Mouse (Mus musculus): ENCODE measurements around the gene Zdhhc16. TPM values are rescaled to one million over a fixed set of nuclear protein-coding genes. Genes with fewer than 3 reads are reported as not detected.

Zdhhc16 gene
- polyA plus RNA-seq, 1 experiment from 2014 or later, result 67.7 TPM

DNA sequence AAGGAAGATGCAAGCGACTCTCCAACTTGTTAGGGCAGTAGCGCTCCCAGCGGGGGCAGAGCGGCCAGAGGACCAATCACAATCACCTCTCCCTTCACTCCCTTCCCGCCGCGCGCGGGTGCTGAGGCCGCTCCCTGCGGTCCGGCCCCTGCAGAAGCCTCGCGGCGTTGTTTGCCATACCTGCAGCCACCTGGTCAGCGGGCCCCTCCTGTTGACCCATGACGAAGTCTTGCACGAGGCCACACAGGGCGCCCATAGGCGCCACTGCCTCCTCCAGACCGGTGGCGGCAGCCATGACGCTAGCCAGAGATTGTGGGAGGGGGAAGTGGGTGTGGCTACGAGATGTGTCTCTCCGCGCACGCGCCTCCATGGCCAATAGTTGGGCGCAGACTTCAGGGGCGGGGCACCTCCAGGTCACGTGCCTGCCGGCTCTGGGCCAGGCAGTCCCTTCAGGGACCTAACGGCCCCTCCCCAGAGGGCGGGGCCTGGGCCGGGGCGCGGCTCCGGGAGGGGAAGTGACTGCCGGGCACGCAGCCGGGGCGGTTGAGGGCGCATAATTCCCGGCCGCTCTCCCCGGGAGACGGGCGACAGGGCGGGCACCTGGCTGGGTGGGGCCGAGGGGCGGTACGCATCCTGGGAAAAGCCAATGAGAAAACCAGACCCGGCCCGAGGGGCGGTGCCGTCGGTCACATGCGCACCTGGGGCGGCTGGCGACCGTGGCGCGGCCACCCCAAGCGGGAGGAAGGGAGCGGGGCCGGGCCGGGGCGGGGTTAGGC, 47.7 kb downstream of the Zdhhc16 start, which contains the start of gene Mms19:
Gene Mms19 (minus strand): TSS at position 339 of the 776 bp plus-strand sequence.
- Histone ChIP-seq H3K9ac (replicated peaks; ENCODE audit: low read depth, low read length) (peak within 1 kb of the TSS; percentile 74), H3K4me1 (ENCODE audit: control insufficient read depth, insufficient read depth, low read length) (peaks cover 8% of the 10 kb centered on the region), H3K4me2 (ENCODE audit: low read depth, low read length) (peak within 1 kb of the TSS; percentile 99), H3K27me3 (ENCODE audit: control insufficient read depth, insufficient read depth, low read length) (peaks cover 4% of the 10 kb centered on the region; the same call in 1 of the 2 replicates), H3K9me3 (ENCODE audit: control insufficient read depth, low read length) (no peaks in the 10 kb centered on the region), H3K4me3 (ENCODE audit: low read depth, low read length) (peak within 1 kb of the TSS; percentile 87), H3K36me3 (ENCODE audit: control insufficient read depth, insufficient read depth, low read length) (no peaks in the 10 kb centered on the region), H3K27ac (ENCODE audit: low read depth, low read length) (peak within 1 kb of the TSS; percentile 84)
- peak; percentile 95 for ATAC-seq (ENCODE audit: low read depth)
- whole genome bisulfite sequencing, result under 1% methylated on average over 65 of the region's 68 CpGs

DNA sequence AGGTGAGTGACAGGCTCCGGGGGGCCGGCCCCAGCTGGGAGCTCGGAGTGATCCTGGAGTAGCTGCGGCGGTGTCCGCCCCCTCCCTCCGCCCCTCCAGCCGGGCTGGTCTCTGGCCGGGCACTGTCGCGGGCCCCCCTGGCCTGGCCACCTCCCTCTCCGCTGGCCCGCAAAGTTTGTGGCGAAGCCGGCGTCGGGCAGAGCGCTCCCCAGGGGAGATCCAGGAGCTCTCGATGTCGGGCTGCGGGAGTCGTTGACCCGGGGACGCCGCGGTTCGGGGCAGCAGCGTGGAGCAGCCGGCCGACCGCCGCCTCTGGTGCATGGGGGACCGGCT, 48.3 kb downstream of the Zdhhc16 start, which contains the start of gene Ubtd1:
Gene Ubtd1 (plus strand): TSS at position 169 of the 333 bp plus-strand sequence.
- ATAC-seq (ENCODE audit: low read depth), result no peak
- Histone ChIP-seq H3K4me2 (ENCODE audit: low read depth, low read length) (peak within 1 kb of the TSS; percentile 99), H3K36me3 (ENCODE audit: control insufficient read depth, insufficient read depth, low read length) (no peaks in the 10 kb centered on the region), H3K27ac (ENCODE audit: low read depth, low read length) (peak within 1 kb of the TSS; percentile 84), H3K27me3 (ENCODE audit: control insufficient read depth, insufficient read depth, low read length) (peaks cover 4% of the 10 kb centered on the region; the same call in 1 of the 2 replicates), H3K4me3 (ENCODE audit: low read depth, low read length) (peak within 1 kb of the TSS; percentile 87), H3K9me3 (ENCODE audit: control insufficient read depth, low read length) (no peaks in the 10 kb centered on the region), H3K9ac (replicated peaks; ENCODE audit: low read depth, low read length) (peak within 1 kb of the TSS; percentile 74), H3K4me1 (ENCODE audit: control insufficient read depth, insufficient read depth, low read length) (peaks cover 8% of the 10 kb centered on the region)
- 0% methylated on average over 27 of the region's 33 CpGs for WGBS

DNA sequence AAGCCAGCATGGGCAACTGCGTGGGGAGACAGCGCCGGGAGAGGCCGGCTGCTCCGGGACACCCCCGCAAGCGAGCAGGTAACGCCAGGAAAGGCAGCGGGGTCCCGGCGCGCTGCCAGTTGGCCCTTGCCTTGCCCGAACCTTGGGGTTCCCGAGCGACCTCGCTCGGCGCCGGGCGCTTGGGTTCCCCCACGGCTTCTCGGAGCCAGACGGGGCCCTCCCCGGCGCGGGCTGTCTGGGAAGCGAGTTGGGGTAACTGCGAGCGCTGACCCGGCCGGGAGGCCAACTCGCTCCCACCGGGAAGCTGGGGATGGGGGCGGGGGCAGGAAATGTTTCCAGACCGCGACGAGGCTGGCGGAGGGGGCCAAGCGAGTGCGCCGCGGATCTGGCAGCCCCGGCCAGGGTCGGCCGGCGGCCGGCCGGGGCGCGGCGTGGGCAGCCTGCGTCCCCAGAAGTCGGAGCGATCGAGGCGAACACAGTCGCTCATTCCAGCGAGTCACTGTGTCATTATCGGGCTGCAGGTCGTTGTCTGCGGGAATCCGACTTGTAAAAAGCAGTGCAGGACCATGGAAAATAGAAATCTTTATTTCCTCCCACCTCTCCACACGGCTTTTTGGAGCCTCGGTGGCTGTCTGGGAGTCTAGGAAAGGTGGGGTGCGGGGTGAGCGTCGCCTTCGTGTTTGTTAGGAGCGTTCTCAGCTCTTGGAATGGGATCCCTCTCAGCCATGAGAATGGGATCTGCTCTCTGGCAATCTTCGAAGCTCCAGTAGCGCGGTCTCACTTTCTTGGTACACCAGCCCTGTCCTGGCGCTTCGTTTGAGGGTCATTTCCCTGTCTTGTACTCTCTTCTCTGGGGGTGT, 48.9 kb downstream of the Zdhhc16 start:
- WGBS, result under 1% methylated on average over 70 of the region's 74 CpGs
- Histone ChIP-seq H3K4me2 (ENCODE audit: low read depth, low read length) (peak overlapping the region; percentile 99), H3K9me3 (ENCODE audit: control insufficient read depth, low read length) (no peaks in the 10 kb centered on the region), H3K27me3 (ENCODE audit: control insufficient read depth, insufficient read depth, low read length) (peaks cover 4% of the 10 kb centered on the region; the same call in 1 of the 2 replicates), H3K9ac (replicated peaks; ENCODE audit: low read depth, low read length) (peak overlapping the region; percentile 74), H3K36me3 (ENCODE audit: control insufficient read depth, insufficient read depth, low read length) (no peaks in the 10 kb centered on the region), H3K27ac (ENCODE audit: low read depth, low read length) (peak overlapping the region; percentile 84), H3K4me3 (ENCODE audit: low read depth, low read length) (peak overlapping the region; percentile 87), H3K4me1 (ENCODE audit: control insufficient read depth, insufficient read depth, low read length) (peaks cover 4% of the 10 kb centered on the region; the same call in 1 of the 2 replicates)
- ATAC-seq (ENCODE audit: low read depth), result no peak

DNA sequence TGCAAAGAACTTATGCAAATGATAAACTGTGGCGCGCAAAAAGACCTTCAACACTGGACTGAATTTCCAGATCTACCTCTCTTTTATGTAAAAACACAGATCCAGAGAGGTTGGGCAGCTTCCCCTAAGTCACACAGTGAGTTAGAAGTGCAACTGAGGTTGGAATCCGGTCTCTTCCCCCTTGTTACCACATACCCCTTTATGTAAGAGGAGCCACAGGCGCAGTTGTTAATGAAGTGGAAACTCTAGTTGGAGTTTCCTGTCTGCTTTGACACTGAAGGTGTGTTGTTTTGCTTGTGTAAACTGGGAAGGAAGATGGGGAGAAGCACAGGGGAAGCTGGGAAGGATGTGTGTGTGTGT, 49.5 kb downstream of the Zdhhc16 start:
- H3K4me3 ChIP-seq (ENCODE audit: low read depth, low read length), result peak overlapping the region; percentile 87
- ATAC-seq (ENCODE audit: low read depth), result no peak
- peak overlapping the region; percentile 99 for H3K4me2 ChIP-seq (ENCODE audit: low read depth, low read length)
- H3K4me1 ChIP-seq (ENCODE audit: control insufficient read depth, insufficient read depth, low read length), result peaks cover 4% of the 10 kb centered on the region; the same call in 1 of the 2 replicates
- H3K27me3 ChIP-seq (ENCODE audit: control insufficient read depth, insufficient read depth, low read length), result peaks cover 4% of the 10 kb centered on the region; the same call in 1 of the 2 replicates
- no peak overlapping the region for H3K27ac ChIP-seq (ENCODE audit: low read depth, low read length)
- 4% methylated on average over 4 of the region's 4 CpGs for WGBS
- H3K36me3 ChIP-seq (ENCODE audit: control insufficient read depth, insufficient read depth, low read length), result no peaks in the 10 kb centered on the region
- no peak overlapping the region for H3K9ac ChIP-seq (replicated peaks; ENCODE audit: low read depth, low read length)
- H3K9me3 ChIP-seq (ENCODE audit: control insufficient read depth, low read length), result no peaks in the 10 kb centered on the region

DNA sequence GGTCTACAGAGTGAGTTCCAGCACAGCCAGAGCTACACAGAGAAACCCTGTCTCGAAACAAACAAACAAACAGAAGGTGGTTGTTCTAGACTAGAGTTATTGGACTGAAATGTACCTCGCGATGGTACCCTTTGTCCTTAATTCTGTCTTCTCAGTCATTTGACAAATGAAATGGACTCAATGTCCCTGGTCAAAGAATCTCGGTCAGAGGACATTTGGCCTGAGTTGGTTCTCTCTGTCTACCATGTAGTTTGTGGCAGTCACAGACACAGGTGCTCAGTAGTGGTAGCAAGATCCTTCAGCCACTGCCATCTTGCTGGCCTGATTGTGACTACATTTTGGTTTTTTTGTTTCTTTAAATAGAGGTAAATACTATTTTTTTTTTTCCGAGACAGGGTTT, 52.7 kb downstream of the Zdhhc16 start:
- 94% methylated on average over 5 of the region's 5 CpGs for WGBS
- Histone ChIP-seq H3K36me3 (ENCODE audit: control insufficient read depth, insufficient read depth, low read length) (no peaks in the 10 kb centered on the region), H3K9ac (replicated peaks; ENCODE audit: low read depth, low read length) (no peak overlapping the region), H3K27me3 (ENCODE audit: control insufficient read depth, insufficient read depth, low read length) (peaks cover 4% of the 10 kb centered on the region; the same call in 1 of the 2 replicates), H3K27ac (ENCODE audit: low read depth, low read length) (no peak overlapping the region), H3K4me3 (ENCODE audit: low read depth, low read length) (no peak overlapping the region), H3K9me3 (ENCODE audit: control insufficient read depth, low read length) (no peaks in the 10 kb centered on the region), H3K4me2 (ENCODE audit: low read depth, low read length) (no peak overlapping the region), H3K4me1 (ENCODE audit: control insufficient read depth, insufficient read depth, low read length) (no peaks in the 10 kb centered on the region)
- no peak for ATAC-seq (ENCODE audit: low read depth)

DNA sequence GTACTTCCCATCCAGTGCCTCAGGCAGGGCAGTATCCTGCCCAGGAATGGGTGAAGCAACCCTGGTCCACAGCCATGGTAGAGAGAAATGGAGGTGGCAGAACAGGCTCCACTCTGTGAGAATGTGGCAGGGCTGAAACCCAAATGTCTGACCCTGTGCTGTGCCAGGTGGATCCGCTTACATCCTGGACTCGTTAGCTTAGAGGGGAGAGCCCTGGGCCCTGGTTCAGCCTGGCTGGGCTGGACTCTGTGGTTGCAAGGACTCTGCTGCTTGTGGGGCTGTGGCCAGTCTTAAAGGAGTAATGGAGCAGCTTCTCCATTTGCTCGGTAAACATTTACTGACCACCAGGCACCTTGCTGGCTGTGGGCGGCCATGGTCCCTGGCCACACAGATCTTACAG, 53.9 kb downstream of the Zdhhc16 start:
- Histone ChIP-seq H3K4me1 (ENCODE audit: control insufficient read depth, insufficient read depth, low read length) (no peaks in the 10 kb centered on the region), H3K27me3 (ENCODE audit: control insufficient read depth, insufficient read depth, low read length) (peaks cover 4% of the 10 kb centered on the region; the same call in 1 of the 2 replicates), H3K9ac (replicated peaks; ENCODE audit: low read depth, low read length) (no peak overlapping the region), H3K36me3 (ENCODE audit: control insufficient read depth, insufficient read depth, low read length) (no peaks in the 10 kb centered on the region), H3K4me3 (ENCODE audit: low read depth, low read length) (no peak overlapping the region), H3K27ac (ENCODE audit: low read depth, low read length) (no peak overlapping the region), H3K4me2 (ENCODE audit: low read depth, low read length) (no peak overlapping the region), H3K9me3 (ENCODE audit: control insufficient read depth, low read length) (no peaks in the 10 kb centered on the region)
- 88% methylated on average over 4 of the region's 4 CpGs for WGBS
- no peak for ATAC-seq (ENCODE audit: low read depth)

DNA sequence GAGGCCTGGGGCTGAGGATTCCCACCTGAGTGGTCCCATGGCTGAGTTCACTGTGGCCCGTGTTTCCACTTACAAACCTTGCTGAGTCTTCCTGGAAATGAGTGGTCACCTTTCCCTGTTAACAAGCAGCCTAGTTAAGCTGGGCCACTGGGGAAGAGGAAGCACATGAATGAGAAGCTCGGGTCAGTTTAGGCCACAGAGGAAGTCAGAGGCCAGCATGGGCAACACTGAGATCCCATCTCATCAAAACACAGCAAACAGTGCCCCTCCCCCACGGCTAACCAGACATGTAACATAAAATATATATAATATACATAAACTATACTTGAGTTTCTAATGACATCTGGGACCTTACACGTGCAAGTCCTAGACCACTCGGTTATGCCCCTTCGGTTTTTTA, 56.5 kb downstream of the Zdhhc16 start:
- no peak overlapping the region for H3K27ac ChIP-seq (ENCODE audit: low read depth, low read length)
- no peaks in the 10 kb centered on the region for H3K4me1 ChIP-seq (ENCODE audit: control insufficient read depth, insufficient read depth, low read length)
- no peaks in the 10 kb centered on the region for H3K27me3 ChIP-seq (ENCODE audit: control insufficient read depth, insufficient read depth, low read length)
- no peaks in the 10 kb centered on the region for H3K9me3 ChIP-seq (ENCODE audit: control insufficient read depth, low read length)
- H3K9ac ChIP-seq (replicated peaks; ENCODE audit: low read depth, low read length), result no peak overlapping the region
- ATAC-seq (ENCODE audit: low read depth), result no peak
- WGBS, result 87% methylated on average over 6 of the region's 6 CpGs
- H3K36me3 ChIP-seq (ENCODE audit: control insufficient read depth, insufficient read depth, low read length), result no peaks in the 10 kb centered on the region
- H3K4me2 ChIP-seq (ENCODE audit: low read depth, low read length), result no peak overlapping the region
- no peak overlapping the region for H3K4me3 ChIP-seq (ENCODE audit: low read depth, low read length)

DNA sequence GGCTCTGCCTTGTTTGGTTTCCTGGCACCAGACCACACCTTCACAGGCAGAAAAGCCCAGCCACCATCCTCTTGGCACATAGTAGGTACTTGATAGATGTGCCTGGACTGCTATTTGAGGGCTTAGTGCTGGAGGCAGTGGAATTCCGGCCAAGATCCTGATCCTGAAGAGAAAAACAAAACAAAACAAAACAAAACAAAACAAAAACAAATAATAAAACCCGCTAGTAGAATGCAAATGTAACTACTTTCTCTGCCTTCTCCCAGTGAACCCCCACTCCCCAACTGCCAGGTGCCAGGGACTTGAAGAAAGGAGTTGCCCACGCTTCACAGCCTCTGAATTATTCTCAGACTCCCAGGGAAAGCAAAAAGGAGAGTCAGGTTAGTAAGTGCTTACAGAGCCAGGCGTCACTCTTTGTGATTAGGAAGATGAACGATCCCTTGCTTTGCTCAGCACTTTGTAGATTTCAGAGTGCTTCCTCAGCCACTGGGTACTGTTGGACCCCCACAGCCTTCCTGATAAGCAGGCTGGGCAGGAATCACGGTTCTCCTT, 58.7 kb downstream of the Zdhhc16 start:
- Histone ChIP-seq H3K4me2 (ENCODE audit: low read depth, low read length) (no peak overlapping the region), H3K27ac (ENCODE audit: low read depth, low read length) (no peak overlapping the region), H3K9ac (replicated peaks; ENCODE audit: low read depth, low read length) (no peak overlapping the region), H3K27me3 (ENCODE audit: control insufficient read depth, insufficient read depth, low read length) (no peaks in the 10 kb centered on the region), H3K4me1 (ENCODE audit: control insufficient read depth, insufficient read depth, low read length) (no peaks in the 10 kb centered on the region), H3K4me3 (ENCODE audit: low read depth, low read length) (no peak overlapping the region), H3K36me3 (ENCODE audit: control insufficient read depth, insufficient read depth, low read length) (no peaks in the 10 kb centered on the region), H3K9me3 (ENCODE audit: control insufficient read depth, low read length) (no peaks in the 10 kb centered on the region)
- WGBS, result 35% methylated on average over 6 of the region's 6 CpGs
- ATAC-seq (ENCODE audit: low read depth), result no peak
